Mouse (Mus musculus) CH12.LX (cell line): ENCODE data around the gene 3110009E18Rik. TPM values are rescaled to one million over a fixed set of nuclear protein-coding genes. Genes with fewer than 3 reads are reported as not detected.

Source experiments
- DNase-seq: peaks from one replicate; pipeline ENCODE4 v3.0.0-alpha.2; 2013; ENCODE audit errors: extremely low read depth
- H3K27ac ChIP-seq: 2 replicates; pipeline ENCODE4 v1.5.1; 2012; ENCODE audit warnings: low read depth, mild to moderate bottlenecking, control low read depth, moderate library complexity; ENCODE audit not compliant: insufficient read depth
- H3K27me3 ChIP-seq: replicated peaks from 2 replicates; pipeline ENCODE3; 2012; ENCODE audit warnings: inconsistent platforms
- H3K36me3 ChIP-seq, 2 experiments: replicated peaks in 1 of 2; 2 replicates each; pipeline versions ENCODE3 to v1.6.1; 2012; ENCODE audit warnings: inconsistent platforms in 1 of 2, low read length in 1 of 2, mild to moderate bottlenecking in 1 of 2, mixed read lengths in 1 of 2, moderate library complexity in 1 of 2; ENCODE audit not compliant: control insufficient read depth in 1 of 2, insufficient read depth in 1 of 2
- H3K4me1 ChIP-seq, 2 experiments: 2 replicates each; pipeline ENCODE4 v1.6.1; 2012; ENCODE audit warnings: inconsistent platforms in 1 of 2, moderate library complexity in 1 of 2; ENCODE audit not compliant: insufficient read depth in 2 of 2, control insufficient read depth in 1 of 2
- H3K4me2 ChIP-seq: 2 replicates; pipeline ENCODE4 v1.6.1; 2012; ENCODE audit warnings: low read depth, mild to moderate bottlenecking, control low read depth; ENCODE audit not compliant: poor library complexity, insufficient read depth, severe bottlenecking
- H3K4me3 ChIP-seq, 3 experiments: fragments of 150-350 bp in 1 of 3; sonication (generic) in 1 of 3; replicated peaks in 1 of 3; 2 replicates each; pipeline versions ENCODE3 to v1.5.1; 2011 to 2012; ENCODE audit warnings: low read depth in 2 of 3, low read length in 2 of 3, mild to moderate bottlenecking in 2 of 3, moderate library complexity in 2 of 3, control low read depth in 1 of 3, improper control_type of control experiment in 1 of 3, inconsistent platforms in 1 of 3, mixed read lengths in 1 of 3; ENCODE audit not compliant: poor library complexity in 1 of 3
- H3K79me2 ChIP-seq: replicated peaks from 2 replicates; pipeline ENCODE4 v1.6.1; 2012; ENCODE audit warnings: mild to moderate bottlenecking, moderate library complexity; ENCODE audit not compliant: control insufficient read depth, poor library complexity, insufficient read depth, severe bottlenecking; ENCODE audit errors: extremely low read depth
- H3K9ac ChIP-seq: 2 replicates; pipeline ENCODE4 v1.6.1; 2012; ENCODE audit warnings: low read depth, mild to moderate bottlenecking, control low read depth, moderate library complexity; ENCODE audit not compliant: insufficient read depth
- H3K9me3 ChIP-seq: replicated peaks from 2 replicates; pipeline ENCODE3; 2012; ENCODE audit warnings: low read length, inconsistent platforms, mixed read lengths
- BHLHE40 ChIP-seq: IDR thresholded peaks from 2 replicates; pipeline ENCODE4 v1.6.1; 2011; ENCODE audit warnings: mild to moderate bottlenecking, low read depth, low read length, improper control_type of control experiment
- CHD2 ChIP-seq: IDR thresholded peaks from 2 replicates; pipeline ENCODE4 v1.6.1; 2011; ENCODE audit warnings: low read length, improper control_type of control experiment
- E2F4 ChIP-seq: IDR thresholded peaks from 2 replicates; pipeline ENCODE4 v1.6.1; 2011; ENCODE audit warnings: low read depth, low read length, improper control_type of control experiment; ENCODE audit not compliant: insufficient replicate concordance
- ELF1 ChIP-seq: IDR thresholded peaks from 2 replicates; pipeline ENCODE4 v1.6.1; 2014; ENCODE audit warnings: low read depth, mild to moderate bottlenecking, inconsistent platforms, low read length, improper control_type of control experiment
- EP300 ChIP-seq: IDR thresholded peaks from 2 replicates; pipeline ENCODE4 v1.6.1; 2011; ENCODE audit warnings: low read length, improper control_type of control experiment
- ETS1 ChIP-seq: conservative IDR thresholded peaks from 2 replicates; pipeline ENCODE4 v1.6.1; 2012; ENCODE audit warnings: low read depth, mild to moderate bottlenecking, inconsistent platforms, low read length, improper control_type of control experiment, moderate library complexity
- HCFC1 ChIP-seq: IDR thresholded peaks from 2 replicates; pipeline ENCODE4 v1.6.1; 2012; ENCODE audit warnings: low read depth, mild to moderate bottlenecking, inconsistent platforms, low read length, improper control_type of control experiment
- MAFK ChIP-seq: IDR thresholded peaks from 2 replicates; pipeline ENCODE4 v1.6.1; 2011; ENCODE audit warnings: low read length, improper control_type of control experiment; ENCODE audit not compliant: insufficient replicate concordance
- MAX ChIP-seq: IDR thresholded peaks from 2 replicates; pipeline ENCODE4 v1.6.1; 2011; ENCODE audit warnings: low read length, improper control_type of control experiment
- MAZ ChIP-seq: IDR thresholded peaks from 2 replicates; pipeline ENCODE4 v1.6.1; 2012; ENCODE audit warnings: low read depth, mild to moderate bottlenecking, inconsistent platforms, low read length, improper control_type of control experiment, moderate library complexity
- MEF2A ChIP-seq: IDR thresholded peaks from 2 replicates; pipeline ENCODE4 v1.6.1; 2014; ENCODE audit warnings: low read depth, mild to moderate bottlenecking, inconsistent platforms, low read length, improper control_type of control experiment, borderline replicate concordance
- MXI1 ChIP-seq: IDR thresholded peaks from 2 replicates; pipeline ENCODE4 v1.6.1; 2011; ENCODE audit warnings: mild to moderate bottlenecking, low read depth, low read length, improper control_type of control experiment
- NELFE ChIP-seq: IDR thresholded peaks from 2 replicates; pipeline ENCODE4 v1.6.1; 2011; ENCODE audit warnings: low read depth, low read length, improper control_type of control experiment
- NRF1 ChIP-seq: IDR thresholded peaks from 2 replicates; pipeline ENCODE4 v1.6.1; 2014; ENCODE audit warnings: low read depth, mild to moderate bottlenecking, inconsistent platforms, low read length, improper control_type of control experiment, moderate library complexity
- PAX5 ChIP-seq: IDR thresholded peaks from 2 replicates; pipeline ENCODE4 v1.6.1; 2012; ENCODE audit warnings: low read length, inconsistent platforms, mixed read lengths
- POLR2A ChIP-seq: IDR thresholded peaks from 2 replicates; pipeline ENCODE4 v1.6.1; 2011; ENCODE audit warnings: low read depth, mild to moderate bottlenecking, improper control_type of control experiment, low read length
- RCOR1 ChIP-seq: conservative IDR thresholded peaks from 2 replicates; pipeline ENCODE4 v1.6.1; 2012; ENCODE audit warnings: low read depth, mild to moderate bottlenecking, inconsistent platforms, low read length, improper control_type of control experiment
- USF2 ChIP-seq: conservative IDR thresholded peaks from 2 replicates; pipeline ENCODE4 v1.6.1; 2011; ENCODE audit warnings: low read depth, low read length, improper control_type of control experiment
- ZKSCAN1 ChIP-seq: IDR thresholded peaks from 2 replicates; pipeline ENCODE4 v1.6.1; 2012; ENCODE audit warnings: low read depth, inconsistent platforms, low read length, improper control_type of control experiment, borderline replicate concordance
- dilution Hi-C: fragments of 300-500 bp; cut with MboI; formaldehyde crosslinking; loops from 2 replicates; pipeline ENCODE4 v1.14.3; 2020; ENCODE audit warnings: low sequenced_read_pairs; ENCODE audit not compliant: extremely low pct_unique_long_range_greater_than_20kb, extremely low pct_ligation_motif_present
- in situ Hi-C: fragments of 300-500 bp; cut with MboI; formaldehyde crosslinking; loops from 3 replicates; pipeline ENCODE4 v1.14.3; 2019; ENCODE audit warnings: low sequenced_read_pairs, low pct_ligation_motif_present, low pct_unique_long_range_greater_than_20kb, mixed read lengths
- polyA plus RNA-seq: library from polyadenylated mRNA; unstranded; fragments of >175 nt; gene quantifications from 2 replicates; pipeline ENCODE4 v1.2.1, GENCODE M21; 2012; ENCODE audit warnings: low read depth; ENCODE audit not compliant: insufficient read length
- total RNA-seq, 2 experiments: library from RNA; depleted of rRNA; stranded (reverse); fragments of 300-350 nt in 1 of 2; fragments of >200 nt in 1 of 2; gene quantifications; 2 replicates each; pipeline ENCODE4 v1.2.3; 2012 to 2014

3110009E18Rik gene
- total and polyA plus RNA-seq, 3 experiments = 2.7 to 5.9 (median 4.6) TPM

DNA sequence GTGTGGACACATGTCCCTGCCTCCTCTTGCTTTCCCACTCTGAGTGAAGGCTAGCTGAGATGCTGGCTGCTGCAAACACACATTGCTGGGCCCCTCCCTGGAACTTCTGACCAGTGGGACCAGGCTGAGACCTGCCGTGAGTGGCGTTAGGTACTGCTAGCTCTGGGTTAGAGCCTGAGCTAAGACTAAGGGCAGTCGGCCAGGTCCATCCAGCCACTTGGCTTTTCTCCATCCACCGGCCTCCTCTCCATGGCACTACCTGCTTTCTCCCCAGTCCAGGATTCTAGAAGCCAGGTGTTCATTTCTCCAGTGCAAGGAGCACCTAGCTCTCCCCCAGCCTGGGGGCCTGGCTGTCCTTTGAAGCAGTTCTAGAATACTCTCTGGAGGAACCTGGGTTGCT, 46.1 kb upstream of the 3110009E18Rik start:
- H3K9ac ChIP-seq = no peak overlapping the region
- H3K79me2 ChIP-seq = no peaks in the 10 kb centered on the region
- peaks cover 0 to 8% of the 10 kb centered on the region in 2 experiments; a peak in 2 of 4 replicates for H3K4me1 ChIP-seq
- H3K9me3 ChIP-seq = no peaks in the 10 kb centered on the region
- no peaks in the 10 kb centered on the region for H3K36me3 ChIP-seq
- H3K27me3 ChIP-seq = no peaks in the 10 kb centered on the region
- in situ Hi-C loops (no loop called here), dilution Hi-C loops (no loop called here)
- no peak overlapping the region for H3K27ac ChIP-seq
- no peak for DNase-seq
- H3K4me2 ChIP-seq = no peak overlapping the region
- TF ChIP-seq MAFK = no peak
- TF ChIP-seq ETS1 = no peak
- no peak for TF ChIP-seq CHD2
- no peak overlapping the region for H3K4me3 ChIP-seq

DNA sequence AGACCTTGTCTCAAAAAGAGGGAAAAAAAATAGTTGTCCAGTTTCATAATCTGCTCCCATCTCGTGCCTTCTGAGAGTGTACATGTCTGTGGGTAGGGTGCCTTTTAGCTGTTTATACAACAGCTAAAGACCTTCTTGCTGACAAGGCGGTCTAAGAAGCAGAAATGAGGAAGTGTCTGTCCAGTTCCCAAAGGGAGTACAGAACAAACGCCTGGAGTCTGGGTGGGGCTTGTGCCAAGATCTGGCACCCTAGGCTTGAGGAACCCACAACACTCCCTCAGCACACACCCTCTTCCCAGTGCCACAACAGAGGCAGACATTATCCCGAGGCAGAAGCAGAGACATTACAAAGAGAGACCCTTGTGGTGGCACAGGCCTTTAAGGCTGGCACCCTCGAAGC, 45.5 kb upstream of the 3110009E18Rik start:
- H3K9ac ChIP-seq = no peak overlapping the region
- H3K36me3 ChIP-seq = no peaks in the 10 kb centered on the region
- no peaks in the 10 kb centered on the region for H3K9me3 ChIP-seq
- in situ Hi-C loops = no loop called here
- H3K27ac ChIP-seq = no peak overlapping the region
- no peak for DNase-seq
- H3K27me3 ChIP-seq = no peaks in the 10 kb centered on the region
- H3K4me3 ChIP-seq = no peak overlapping the region
- dilution Hi-C loops = no loop called here
- no peaks in the 10 kb centered on the region for H3K79me2 ChIP-seq
- TF ChIP-seq NELFE = no peak
- TF ChIP-seq EP300 = no peak
- TF ChIP-seq RCOR1 = no peak
- TF ChIP-seq HCFC1 = no peak
- TF ChIP-seq POLR2A = no peak
- no peak for TF ChIP-seq ZKSCAN1
- H3K4me2 ChIP-seq = no peak overlapping the region
- H3K4me1 ChIP-seq = peaks cover under 1 to 12% of the 10 kb centered on the region in 2 experiments; a peak in 3 of 4 replicates

DNA sequence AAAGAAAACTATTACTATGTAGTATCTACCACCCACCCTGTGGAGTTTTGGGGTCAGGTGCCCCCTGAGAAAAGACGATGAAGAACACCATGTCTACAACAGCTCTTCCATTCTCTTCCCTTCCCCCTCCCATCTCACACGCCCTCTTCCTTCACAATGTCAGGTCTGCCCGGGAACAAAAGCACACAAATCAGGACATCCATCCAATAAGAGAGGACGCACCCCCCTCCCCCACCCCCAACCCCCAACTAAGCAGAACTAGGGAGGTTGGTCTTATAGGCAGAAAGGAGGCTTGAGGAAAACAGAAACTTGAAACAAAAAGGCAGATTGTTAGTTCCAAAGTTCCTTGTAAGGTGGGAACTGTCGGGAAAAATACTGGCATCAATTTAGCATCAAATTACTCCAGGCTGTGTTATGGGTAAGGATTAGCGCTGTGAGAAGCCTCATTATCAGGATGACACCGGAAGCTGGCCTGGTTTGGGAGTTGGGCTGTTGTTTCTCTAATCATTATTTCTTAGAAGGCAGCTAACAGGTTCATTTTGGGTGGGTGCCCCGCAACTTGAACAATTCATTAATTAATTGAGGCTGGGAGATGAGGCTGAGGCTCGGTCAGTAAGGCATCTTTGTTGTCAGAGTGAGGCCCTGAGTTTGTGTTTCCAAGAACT, 43.1 kb upstream of the 3110009E18Rik start:
- no peak overlapping the region for H3K4me3 ChIP-seq
- in situ Hi-C loops = no loop called here
- no peaks in the 10 kb centered on the region for H3K79me2 ChIP-seq
- dilution Hi-C loops = no loop called here
- H3K27me3 ChIP-seq = no peaks in the 10 kb centered on the region
- no peak overlapping the region for H3K4me2 ChIP-seq
- TF ChIP-seq RCOR1 = no peak
- no peak for TF ChIP-seq POLR2A
- no peak for TF ChIP-seq E2F4
- no peak for TF ChIP-seq MXI1
- TF ChIP-seq BHLHE40 = no peak
- no peak for TF ChIP-seq CHD2
- TF ChIP-seq ELF1 = no peak
- TF ChIP-seq MAZ = no peak
- TF ChIP-seq NRF1 = no peak
- TF ChIP-seq MAX = no peak
- no peak for TF ChIP-seq PAX5
- no peak for TF ChIP-seq USF2
- TF ChIP-seq MEF2A = no peak
- DNase-seq = no peak
- H3K9ac ChIP-seq = no peak overlapping the region
- peaks cover 10 to 31% of the 10 kb centered on the region in 2 experiments for H3K4me1 ChIP-seq
- no peaks in the 10 kb centered on the region for H3K9me3 ChIP-seq
- H3K36me3 ChIP-seq = no peaks in the 10 kb centered on the region
- H3K27ac ChIP-seq = no peak overlapping the region
